Mouse (Mus musculus): Measurements from ENCODE around the gene Smoc2. TPM values are rescaled to one million over a fixed set of nuclear protein-coding genes. Genes with fewer than 3 reads are reported as not detected.
A peak's percentile ranks its signal among the peaks of the same experiment; 100 is the strongest.

The Smoc2 gene
- total RNA-seq (2014; rRNA removed) (4.5 and 5.3 TPM in 2 replicates), polyA plus RNA-seq (2015; fragmentation: Nextera tagmentation; extraction: Ambion mirVana) (5.2 TPM in 2 replicates)

- no peak for DNase-seq (ENCODE audit: low spot score)
- TF ChIP-seq CTCF (IDR thresholded peaks at IDR 0.05), result no peak
- Histone ChIP-seq H3K4me3 (ENCODE audit: low read depth, low read length) (peak within 1 kb of the TSS; percentile 49), H3K27ac (ENCODE audit: low read depth, low read length) (no peak within 1 kb of the TSS), H3K4me1 (ENCODE audit: insufficient read depth, low read length) (peaks cover 9% of the 10 kb centered on the region; the same call in 1 of the 2 replicates), H3K27me3 (ENCODE audit: insufficient read depth, low read length) (peaks cover 61% of the 10 kb centered on the region), H3K9ac (replicated peaks; ENCODE audit: low read length, poor library complexity, severe bottlenecking) (peak within 1 kb of the TSS; percentile 34; the same call in 1 of the 2 replicates), H3K36me3 (ENCODE audit: insufficient read depth, low read length) (no peaks in the 10 kb centered on the region), H3K9me3 (ENCODE audit: low read length) (no peaks in the 10 kb centered on the region), H3K4me2 (ENCODE audit: low read depth, low read length, poor library complexity, severe bottlenecking) (peak within 1 kb of the TSS; percentile 96)
- 1% methylated on average over 52 of the region's 61 CpGs for WGBS
- peak; percentile 44 for ATAC-seq (ENCODE audit: low FRiP score)
These were observed at the start of gene Smoc2 for GRCm38 (mm10) chr17:14279177-14279965. Smoc2 (plus strand) TSS chr17:14279506.

GRCm38 (mm10) chr17:14230698-14231430 is 48.4 kb upstream of the Smoc2 start:
- Histone ChIP-seq H3K9ac (replicated peaks; ENCODE audit: low read length, poor library complexity, severe bottlenecking) (no peak overlapping the region), H3K9me3 (ENCODE audit: low read length) (no peaks in the 10 kb centered on the region), H3K27me3 (ENCODE audit: insufficient read depth, low read length) (no peaks in the 10 kb centered on the region), H3K4me3 (ENCODE audit: low read depth, low read length) (no peak overlapping the region), H3K4me2 (ENCODE audit: low read depth, low read length, poor library complexity, severe bottlenecking) (no peak overlapping the region), H3K4me1 (ENCODE audit: insufficient read depth, low read length) (no peaks in the 10 kb centered on the region), H3K36me3 (ENCODE audit: insufficient read depth, low read length) (no peaks in the 10 kb centered on the region), H3K27ac (ENCODE audit: low read depth, low read length) (no peak overlapping the region)
- 26% methylated on average over 13 of the region's 13 CpGs for WGBS
- no peak for TF ChIP-seq CTCF (IDR thresholded peaks at IDR 0.05)
- ATAC-seq (ENCODE audit: low FRiP score) (no peak), DNase-seq (ENCODE audit: low spot score) (no peak)

GRCm38 (mm10) chr17:14232629-14233028 is 46.7 kb upstream of the Smoc2 start:
- no peak overlapping the region for H3K9ac ChIP-seq (replicated peaks; ENCODE audit: low read length, poor library complexity, severe bottlenecking)
- no peaks in the 10 kb centered on the region for H3K27me3 ChIP-seq (ENCODE audit: insufficient read depth, low read length)
- ATAC-seq (ENCODE audit: low FRiP score), result 0 out of 2 replicates have a peak, but pooled peaks have one; percentile 31
- no peak overlapping the region for H3K4me3 ChIP-seq (ENCODE audit: low read depth, low read length)
- H3K4me1 ChIP-seq (ENCODE audit: insufficient read depth, low read length), result no peaks in the 10 kb centered on the region
- WGBS, result 58% methylated on average over 3 of the region's 3 CpGs
- no peak overlapping the region for H3K4me2 ChIP-seq (ENCODE audit: low read depth, low read length, poor library complexity, severe bottlenecking)
- no peak overlapping the region for H3K27ac ChIP-seq (ENCODE audit: low read depth, low read length)
- DNase-seq (ENCODE audit: low spot score), result peak; percentile 87
- H3K36me3 ChIP-seq (ENCODE audit: insufficient read depth, low read length), result no peaks in the 10 kb centered on the region
- TF ChIP-seq CTCF (IDR thresholded peaks at IDR 0.05), result peak; percentile 89
- no peaks in the 10 kb centered on the region for H3K9me3 ChIP-seq (ENCODE audit: low read length)

- ATAC-seq (ENCODE audit: low FRiP score), result no peak
- no peak for DNase-seq (ENCODE audit: low spot score)
- H3K9me3 ChIP-seq (ENCODE audit: low read length), result no peaks in the 10 kb centered on the region
- H3K4me1 ChIP-seq (ENCODE audit: insufficient read depth, low read length), result no peaks in the 10 kb centered on the region
- H3K9ac ChIP-seq (replicated peaks; ENCODE audit: low read length, poor library complexity, severe bottlenecking), result no peak overlapping the region
- no peak overlapping the region for H3K4me3 ChIP-seq (ENCODE audit: low read depth, low read length)
- TF ChIP-seq CTCF (IDR thresholded peaks at IDR 0.05), result peak; percentile 58
- H3K27me3 ChIP-seq (ENCODE audit: insufficient read depth, low read length), result no peaks in the 10 kb centered on the region
- 56% methylated on average over 4 of the region's 4 CpGs for WGBS
- H3K4me2 ChIP-seq (ENCODE audit: low read depth, low read length, poor library complexity, severe bottlenecking), result no peak overlapping the region
- no peaks in the 10 kb centered on the region for H3K36me3 ChIP-seq (ENCODE audit: insufficient read depth, low read length)
- no peak overlapping the region for H3K27ac ChIP-seq (ENCODE audit: low read depth, low read length)
These were observed 45.6 kb upstream of the Smoc2 start for GRCm38 (mm10) chr17:14233658-14234057.

- Histone ChIP-seq H3K4me3 (ENCODE audit: low read depth, low read length) (no peak overlapping the region), H3K36me3 (ENCODE audit: insufficient read depth, low read length) (no peaks in the 10 kb centered on the region), H3K27ac (ENCODE audit: low read depth, low read length) (no peak overlapping the region), H3K9ac (replicated peaks; ENCODE audit: low read length, poor library complexity, severe bottlenecking) (no peak overlapping the region), H3K9me3 (ENCODE audit: low read length) (no peaks in the 10 kb centered on the region), H3K4me1 (ENCODE audit: insufficient read depth, low read length) (no peaks in the 10 kb centered on the region), H3K27me3 (ENCODE audit: insufficient read depth, low read length) (no peaks in the 10 kb centered on the region), H3K4me2 (ENCODE audit: low read depth, low read length, poor library complexity, severe bottlenecking) (no peak overlapping the region)
- 77% methylated on average over 12 of the region's 12 CpGs for WGBS
- no peak for ATAC-seq (ENCODE audit: low FRiP score)
- no peak for TF ChIP-seq CTCF (IDR thresholded peaks at IDR 0.05)
- no peak for DNase-seq (ENCODE audit: low spot score)
These were observed 44.4 kb upstream of the Smoc2 start for GRCm38 (mm10) chr17:14234774-14235389.
